Mouse (Mus musculus): ENCODE results near the gene Gm21693.
"Not testable (repeated sequence)": the region's sequence is repeated elsewhere in the genome, so short reads cannot be mapped to it uniquely, and the experiment has no call there.

Gm21693 gene

DNA sequence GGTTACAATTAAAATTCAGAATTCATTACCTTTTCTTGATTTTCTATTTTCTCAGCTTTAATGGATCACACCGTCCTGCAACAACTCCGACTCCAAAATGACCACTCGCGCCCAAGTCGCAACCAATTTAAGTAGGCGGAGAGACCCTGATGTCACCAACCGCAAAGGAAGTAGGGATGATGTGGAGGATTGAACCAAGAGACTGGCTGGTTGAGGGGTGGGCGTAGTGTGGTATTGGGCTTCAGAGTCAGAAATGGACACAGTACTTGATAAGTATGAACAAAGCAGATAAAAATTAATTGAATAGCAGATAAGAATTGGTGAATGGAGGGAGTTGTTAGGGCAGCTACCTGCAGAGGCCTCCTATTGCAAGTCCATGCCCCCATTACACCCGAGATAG is at the start of gene Gm21693:
Gene Gm21693, minus strand, starts transcription at position 101 of the 400 bp plus-strand sequence.
- ATAC-seq (ENCODE audit: low TSS enrichment): not testable (repeated sequence)

DNA sequence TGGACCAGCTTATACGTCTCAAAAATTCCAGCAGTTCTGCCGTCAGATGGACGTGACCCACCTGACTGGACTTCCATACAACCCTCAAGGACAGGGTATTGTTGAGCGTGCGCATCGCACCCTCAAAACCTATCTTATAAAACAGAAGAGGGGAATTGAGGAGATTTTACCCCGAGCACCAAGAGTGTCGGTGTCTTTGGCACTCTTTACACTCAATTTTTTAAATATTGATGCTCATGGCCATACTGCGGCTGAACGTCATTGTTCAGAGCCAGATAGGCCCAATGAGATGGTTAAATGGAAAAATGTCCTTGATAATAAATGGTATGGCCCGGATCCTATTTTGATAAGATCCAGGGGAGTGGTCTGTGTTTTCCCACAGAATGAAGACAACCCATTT is 4.5 kb downstream of the Gm21693 start:
- not testable (repeated sequence) for ATAC-seq (ENCODE audit: low TSS enrichment)

DNA sequence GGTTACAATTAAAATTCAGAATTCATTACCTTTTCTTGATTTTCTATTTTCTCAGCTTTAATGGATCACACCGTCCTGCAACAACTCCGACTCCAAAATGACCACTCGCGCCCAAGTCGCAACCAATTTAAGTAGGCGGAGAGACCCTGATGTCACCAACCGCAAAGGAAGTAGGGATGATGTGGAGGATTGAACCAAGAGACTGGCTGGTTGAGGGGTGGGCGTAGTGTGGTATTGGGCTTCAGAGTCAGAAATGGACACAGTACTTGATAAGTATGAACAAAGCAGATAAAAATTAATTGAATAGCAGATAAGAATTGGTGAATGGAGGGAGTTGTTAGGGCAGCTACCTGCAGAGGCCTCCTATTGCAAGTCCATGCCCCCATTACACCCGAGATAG is 38.8 kb downstream of the Gm21693 start, which contains the start of gene Gm21677:
Gene Gm21677, minus strand, starts transcription at position 101 of the 400 bp plus-strand sequence.
- ATAC-seq (ENCODE audit: low TSS enrichment): not testable (repeated sequence)

All from frontal cortex, adult (tissue).